Mouse (Mus musculus): ENCODE data around the gene Ppara. TPM values are rescaled to one million over a fixed set of nuclear protein-coding genes. Genes with fewer than 3 reads are reported as not detected.

Gene Ppara
- polyA plus RNA-seq, 1 experiment from 2014 or later: 5.9 TPM

GRCm38 (mm10) chr15:85746178-85746577 is 11.4 kb downstream of the Ppara start:
- 65% methylated on average over 8 of the region's 8 CpGs for WGBS
- Histone ChIP-seq H3K36me3 (no peaks in the 10 kb centered on the region), H3K9ac (no peak overlapping the region), H3K4me2 (no peak overlapping the region), H3K4me3 (no peak overlapping the region), H3K27ac (replicated peaks) (no peak overlapping the region), H3K9me3 (no peaks in the 10 kb centered on the region), H3K4me1 (no peaks in the 10 kb centered on the region), H3K27me3 (replicated peaks) (peaks cover 35% of the 10 kb centered on the region)
- ATAC-seq (ENCODE audit: extremely low read depth, insufficient number of reproducible peaks, low FRiP score, low TSS enrichment): no peak

DNA sequence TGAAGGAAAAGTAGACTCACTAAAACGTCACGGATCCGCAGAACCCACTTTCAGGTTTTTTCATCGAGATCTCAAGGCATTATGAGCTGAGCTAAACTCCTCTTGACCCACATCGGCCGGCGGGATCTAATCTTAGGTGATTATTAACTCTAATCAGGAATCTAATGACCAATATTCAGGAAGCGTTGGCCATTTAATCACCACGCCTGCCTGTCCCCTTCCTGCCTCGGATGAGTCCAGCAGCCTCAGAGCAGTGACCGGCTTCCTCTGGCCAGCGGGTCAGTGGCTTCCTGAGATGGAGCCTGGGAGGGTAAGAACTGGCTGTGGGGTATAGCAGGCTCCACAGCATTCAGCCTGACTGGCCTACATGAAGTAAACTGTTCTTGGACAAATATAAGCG is 11.9 kb downstream of the Ppara start:
- no peak overlapping the region for H3K9ac ChIP-seq
- H3K9me3 ChIP-seq: no peaks in the 10 kb centered on the region
- no peak overlapping the region for H3K4me3 ChIP-seq
- no peak overlapping the region for H3K27ac ChIP-seq (replicated peaks)
- H3K4me2 ChIP-seq: no peak overlapping the region
- H3K4me1 ChIP-seq: no peaks in the 10 kb centered on the region
- 66% methylated on average over 13 of the region's 13 CpGs for WGBS
- no peaks in the 10 kb centered on the region for H3K36me3 ChIP-seq
- ATAC-seq (ENCODE audit: extremely low read depth, insufficient number of reproducible peaks, low FRiP score, low TSS enrichment): no peak
- H3K27me3 ChIP-seq (replicated peaks): peaks cover 35% of the 10 kb centered on the region

GRCm38 (mm10) chr15:85747951-85748350 is 13.2 kb downstream of the Ppara start:
- H3K4me1 ChIP-seq: no peaks in the 10 kb centered on the region
- peaks cover 26% of the 10 kb centered on the region for H3K27me3 ChIP-seq (replicated peaks)
- no peaks in the 10 kb centered on the region for H3K9me3 ChIP-seq
- H3K27ac ChIP-seq (replicated peaks): no peak overlapping the region
- WGBS: 82% methylated on average over 5 of the region's 5 CpGs
- ATAC-seq (ENCODE audit: extremely low read depth, insufficient number of reproducible peaks, low FRiP score, low TSS enrichment): no peak
- no peak overlapping the region for H3K4me3 ChIP-seq
- no peaks in the 10 kb centered on the region for H3K36me3 ChIP-seq
- H3K9ac ChIP-seq: no peak overlapping the region
- H3K4me2 ChIP-seq: no peak overlapping the region

GRCm38 (mm10) chr15:85748466-85748865 is 13.7 kb downstream of the Ppara start:
- ATAC-seq (ENCODE audit: extremely low read depth, insufficient number of reproducible peaks, low FRiP score, low TSS enrichment): peak; percentile 19; the same call in 1 of the 2 replicates
- peaks cover 23% of the 10 kb centered on the region for H3K27me3 ChIP-seq (replicated peaks)
- H3K4me3 ChIP-seq: no peak overlapping the region
- no peaks in the 10 kb centered on the region for H3K9me3 ChIP-seq
- H3K9ac ChIP-seq: no peak overlapping the region
- 68% methylated on average over 3 of the region's 3 CpGs for WGBS
- H3K27ac ChIP-seq (replicated peaks): no peak overlapping the region
- H3K4me2 ChIP-seq: no peak overlapping the region
- H3K4me1 ChIP-seq: no peaks in the 10 kb centered on the region
- H3K36me3 ChIP-seq: no peaks in the 10 kb centered on the region

GRCm38 (mm10) chr15:85749141-85749540 is 14.4 kb downstream of the Ppara start:
- Histone ChIP-seq H3K9ac (no peak overlapping the region), H3K9me3 (no peaks in the 10 kb centered on the region), H3K36me3 (no peaks in the 10 kb centered on the region), H3K4me3 (no peak overlapping the region), H3K4me2 (no peak overlapping the region), H3K27me3 (replicated peaks) (peaks cover 16% of the 10 kb centered on the region), H3K4me1 (no peaks in the 10 kb centered on the region; the same call in 1 of the 2 replicates), H3K27ac (replicated peaks) (no peak overlapping the region)
- 84% methylated on average over 9 of the region's 9 CpGs for WGBS
- no peak for ATAC-seq (ENCODE audit: extremely low read depth, insufficient number of reproducible peaks, low FRiP score, low TSS enrichment)

- Histone ChIP-seq H3K9ac (no peak overlapping the region), H3K9me3 (no peaks in the 10 kb centered on the region), H3K36me3 (no peaks in the 10 kb centered on the region), H3K4me1 (no peaks in the 10 kb centered on the region; the same call in 1 of the 2 replicates), H3K4me3 (no peak overlapping the region), H3K27me3 (replicated peaks) (peaks cover 9% of the 10 kb centered on the region), H3K4me2 (no peak overlapping the region), H3K27ac (replicated peaks) (no peak overlapping the region)
- ATAC-seq (ENCODE audit: extremely low read depth, insufficient number of reproducible peaks, low FRiP score, low TSS enrichment): no peak
- 71% methylated on average over 5 of the region's 5 CpGs for WGBS
These were observed 15.3 kb downstream of the Ppara start for GRCm38 (mm10) chr15:85750115-85750514.

- no peak for ATAC-seq (ENCODE audit: extremely low read depth, insufficient number of reproducible peaks, low FRiP score, low TSS enrichment)
- no peak overlapping the region for H3K4me3 ChIP-seq
- H3K4me2 ChIP-seq: no peak overlapping the region
- H3K27ac ChIP-seq (replicated peaks): no peak overlapping the region
- H3K9ac ChIP-seq: no peak overlapping the region
- H3K27me3 ChIP-seq (replicated peaks): no peaks in the 10 kb centered on the region
- no peaks in the 10 kb centered on the region; the same call in 1 of the 2 replicates for H3K4me1 ChIP-seq
- H3K9me3 ChIP-seq: peaks cover 4% of the 10 kb centered on the region
- 71% methylated on average over 2 of the region's 2 CpGs for WGBS
- H3K36me3 ChIP-seq: no peaks in the 10 kb centered on the region
These were observed 17.9 kb downstream of the Ppara start for GRCm38 (mm10) chr15:85752655-85753054.

DNA sequence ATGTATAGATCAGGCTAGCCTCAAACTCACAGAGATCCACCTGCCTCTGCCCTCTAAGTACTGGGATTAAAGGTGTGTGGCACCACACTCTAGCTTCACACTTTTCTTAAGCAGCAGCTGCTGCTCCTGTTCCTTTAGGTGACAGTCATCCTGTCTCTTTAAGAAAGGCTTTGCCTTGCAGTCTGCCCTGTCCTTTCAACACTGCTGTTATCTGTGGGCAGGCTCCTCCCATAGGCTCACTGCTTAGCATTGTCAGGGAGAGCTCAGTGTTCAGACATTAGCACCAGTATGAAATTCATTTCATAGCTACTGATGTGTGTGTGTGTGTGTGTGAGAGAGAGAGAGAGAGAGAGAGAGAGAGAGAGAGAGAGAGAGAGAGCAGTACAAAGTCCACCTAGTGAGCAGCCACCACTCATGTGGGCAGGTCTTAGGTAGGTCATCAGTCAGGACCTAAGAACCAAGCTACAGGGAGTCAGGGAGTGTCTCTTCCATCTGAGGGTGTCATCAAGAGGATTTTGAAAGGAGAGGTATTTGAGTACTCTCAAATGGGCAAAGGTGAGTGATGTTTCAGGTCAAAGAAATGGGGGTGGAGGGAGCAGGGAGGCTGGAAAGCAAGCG is 19.4 kb downstream of the Ppara start:
- peaks cover 10% of the 10 kb centered on the region for H3K9me3 ChIP-seq
- H3K9ac ChIP-seq: no peak overlapping the region
- no peak for ATAC-seq (ENCODE audit: extremely low read depth, insufficient number of reproducible peaks, low FRiP score, low TSS enrichment)
- no peak overlapping the region for H3K27ac ChIP-seq (replicated peaks)
- WGBS: 78% methylated on average over 1 of the region's 1 CpGs
- no peak overlapping the region for H3K4me2 ChIP-seq
- H3K4me3 ChIP-seq: no peak overlapping the region
- H3K36me3 ChIP-seq: no peaks in the 10 kb centered on the region
- no peaks in the 10 kb centered on the region; the same call in 1 of the 2 replicates for H3K4me1 ChIP-seq
- H3K27me3 ChIP-seq (replicated peaks): no peaks in the 10 kb centered on the region

DNA sequence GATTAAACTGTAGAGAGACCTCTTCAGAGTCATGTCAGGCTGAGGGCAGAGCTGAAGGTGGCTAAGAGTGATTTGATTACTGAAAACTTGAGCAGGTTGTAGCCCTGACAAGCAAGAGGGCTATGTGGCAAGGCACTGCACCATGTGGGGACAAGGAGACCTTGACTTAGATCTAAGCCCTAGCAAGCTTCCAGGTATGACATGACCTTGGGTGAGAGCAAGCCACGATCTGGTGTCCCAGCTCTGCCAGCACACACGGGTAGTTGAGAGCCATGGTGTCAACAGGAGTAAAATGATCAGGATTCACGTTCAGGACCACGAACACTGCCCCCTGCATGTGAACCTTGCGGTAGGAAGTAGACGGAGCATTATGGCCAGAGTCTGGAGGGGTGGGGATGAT is 20.4 kb downstream of the Ppara start:
- no peak overlapping the region for H3K4me2 ChIP-seq
- no peaks in the 10 kb centered on the region for H3K27me3 ChIP-seq (replicated peaks)
- no peaks in the 10 kb centered on the region for H3K36me3 ChIP-seq
- no peak overlapping the region for H3K27ac ChIP-seq (replicated peaks)
- no peak overlapping the region for H3K9ac ChIP-seq
- H3K4me3 ChIP-seq: no peak overlapping the region
- WGBS: 57% methylated on average over 6 of the region's 6 CpGs
- no peak for ATAC-seq (ENCODE audit: extremely low read depth, insufficient number of reproducible peaks, low FRiP score, low TSS enrichment)
- peaks cover 10% of the 10 kb centered on the region for H3K9me3 ChIP-seq
- H3K4me1 ChIP-seq: no peaks in the 10 kb centered on the region; the same call in 1 of the 2 replicates

DNA sequence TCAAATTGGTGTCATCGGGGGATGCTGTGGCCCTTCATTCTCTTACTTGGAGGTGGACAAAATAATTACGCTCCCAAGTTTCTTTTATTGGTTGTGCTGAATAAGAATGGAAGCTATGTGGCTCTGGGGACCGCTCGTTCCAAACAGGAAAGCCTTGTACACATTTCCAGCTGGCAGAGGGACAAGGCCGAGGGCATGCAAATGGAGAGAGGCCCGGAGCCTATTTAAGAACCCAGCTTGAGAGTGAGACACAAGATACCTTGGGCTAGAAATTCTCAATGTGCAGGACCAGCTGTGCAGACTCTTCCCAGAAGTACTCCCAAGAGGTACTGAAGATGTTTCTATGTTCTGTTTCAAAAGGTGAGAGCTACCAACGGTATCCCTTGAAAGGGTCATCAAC is 21.8 kb downstream of the Ppara start:
- Histone ChIP-seq H3K4me2 (no peak overlapping the region), H3K4me1 (no peaks in the 10 kb centered on the region; the same call in 1 of the 2 replicates), H3K36me3 (no peaks in the 10 kb centered on the region), H3K9ac (no peak overlapping the region), H3K4me3 (no peak overlapping the region), H3K27me3 (replicated peaks) (no peaks in the 10 kb centered on the region), H3K9me3 (peaks cover 10% of the 10 kb centered on the region), H3K27ac (replicated peaks) (no peak overlapping the region)
- 81% methylated on average over 7 of the region's 7 CpGs for WGBS
- no peak for ATAC-seq (ENCODE audit: extremely low read depth, insufficient number of reproducible peaks, low FRiP score, low TSS enrichment)

DNA sequence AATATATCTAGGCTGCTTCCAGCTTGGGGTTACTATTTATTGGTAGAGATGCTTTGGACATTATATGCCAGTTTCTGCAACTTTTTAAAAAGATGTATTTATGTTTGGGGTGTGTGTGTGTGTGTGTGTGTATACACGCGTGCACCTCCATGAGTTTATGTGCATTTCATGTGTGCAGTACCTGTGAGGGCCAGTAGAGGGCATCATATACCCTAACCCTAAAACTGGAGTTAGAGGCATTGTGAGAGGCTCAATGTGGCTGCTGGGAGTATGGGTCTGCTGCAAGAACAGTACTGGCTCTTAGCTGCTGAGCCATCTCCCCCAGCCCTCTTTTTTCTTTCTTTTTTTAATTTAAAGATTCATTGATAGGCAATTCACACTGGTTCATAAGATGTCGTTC is 23.0 kb downstream of the Ppara start:
- 89% methylated on average over 3 of the region's 3 CpGs for WGBS
- no peaks in the 10 kb centered on the region for H3K27me3 ChIP-seq (replicated peaks)
- H3K4me1 ChIP-seq: no peaks in the 10 kb centered on the region; the same call in 1 of the 2 replicates
- H3K36me3 ChIP-seq: no peaks in the 10 kb centered on the region
- H3K9ac ChIP-seq: no peak overlapping the region
- no peak for ATAC-seq (ENCODE audit: extremely low read depth, insufficient number of reproducible peaks, low FRiP score, low TSS enrichment)
- H3K9me3 ChIP-seq: peaks cover 10% of the 10 kb centered on the region
- H3K27ac ChIP-seq (replicated peaks): no peak overlapping the region
- no peak overlapping the region for H3K4me2 ChIP-seq
- no peak overlapping the region for H3K4me3 ChIP-seq

GRCm38 (mm10) chr15:85762761-85763160 is 28.0 kb downstream of the Ppara start:
- WGBS: 68% methylated on average over 4 of the region's 4 CpGs
- Histone ChIP-seq H3K36me3 (no peaks in the 10 kb centered on the region), H3K27ac (replicated peaks) (no peak overlapping the region), H3K9me3 (peaks cover 8% of the 10 kb centered on the region), H3K4me3 (no peak overlapping the region), H3K4me1 (no peaks in the 10 kb centered on the region), H3K27me3 (replicated peaks) (no peaks in the 10 kb centered on the region), H3K9ac (no peak overlapping the region), H3K4me2 (no peak overlapping the region)
- ATAC-seq (ENCODE audit: extremely low read depth, insufficient number of reproducible peaks, low FRiP score, low TSS enrichment): no peak

Measured in heart, embryonic 13.5 days (tissue).